Mouse (Mus musculus): ENCODE measurements around the gene Agrp. TPM values are rescaled to one million over a fixed set of nuclear protein-coding genes. Genes with fewer than 3 reads are reported as not detected.
"Not testable (repeated sequence)": the region's sequence is repeated elsewhere in the genome, so short reads cannot be mapped to it uniquely, and the experiment has no call there.

Agrp gene
- polyA plus RNA-seq, 1 experiment from 2014 or later: 1.5 TPM

- not testable (repeated sequence) for H3K9me3 ChIP-seq; H3K27me3 ChIP-seq; H3K36me3 ChIP-seq; H3K27ac ChIP-seq; ATAC-seq (ENCODE audit: insufficient number of reproducible peaks, insufficient read depth, low FRiP score, low TSS enrichment)
- Histone ChIP-seq H3K4me3 (peak overlapping the region; percentile 93), H3K4me1 (peaks cover 20% of the 10 kb centered on the region), H3K9ac (peak overlapping the region; percentile 84), H3K4me2 (replicated peaks) (peak overlapping the region; percentile 83)
- 82% methylated on average over 9 of the region's 9 CpGs for WGBS
Measured at GRCm38 (mm10) chr8:105564573-105565229, 72.5 kb downstream of the Agrp start.

GRCm38 (mm10) chr8:105563871-105564270 is 73.3 kb downstream of the Agrp start:
- Histone ChIP-seq H3K9ac (no peak overlapping the region), H3K4me1 (peaks cover 20% of the 10 kb centered on the region), H3K4me2 (replicated peaks) (no peak overlapping the region), H3K27ac (no peak overlapping the region), H3K9me3 (no peaks in the 10 kb centered on the region), H3K27me3 (peaks cover 6% of the 10 kb centered on the region; the same call in 1 of the 2 replicates), H3K4me3 (no peak overlapping the region), H3K36me3 (no peaks in the 10 kb centered on the region; the same call in 1 of the 2 replicates)
- no peak for ATAC-seq (ENCODE audit: insufficient number of reproducible peaks, insufficient read depth, low FRiP score, low TSS enrichment)
- WGBS: 83% methylated on average over 1 of the region's 1 CpGs

GRCm38 (mm10) chr8:105562863-105563262 is 74.3 kb downstream of the Agrp start:
- Histone ChIP-seq H3K27ac (no peak overlapping the region), H3K9me3 (no peaks in the 10 kb centered on the region)

GRCm38 (mm10) chr8:105555230-105555629 is 82.0 kb downstream of the Agrp start:
- no peaks in the 10 kb centered on the region for H3K27me3 ChIP-seq
- H3K27ac ChIP-seq: no peak overlapping the region
- no peaks in the 10 kb centered on the region for H3K4me1 ChIP-seq
- no peaks in the 10 kb centered on the region; the same call in 1 of the 2 replicates for H3K36me3 ChIP-seq
- no peak overlapping the region for H3K4me3 ChIP-seq
- no peak for ATAC-seq (ENCODE audit: insufficient number of reproducible peaks, insufficient read depth, low FRiP score, low TSS enrichment)
- no peaks in the 10 kb centered on the region for H3K9me3 ChIP-seq
- 73% methylated on average over 3 of the region's 3 CpGs for WGBS
- no peak overlapping the region for H3K9ac ChIP-seq
- H3K4me2 ChIP-seq (replicated peaks): no peak overlapping the region

More at GRCm38 (mm10) chr8:105562863-105563262, 74.3 kb downstream of the Agrp start:
- no peaks in the 10 kb centered on the region; the same call in 1 of the 2 replicates for H3K36me3 ChIP-seq
- peaks cover 20% of the 10 kb centered on the region for H3K4me1 ChIP-seq
- ATAC-seq (ENCODE audit: insufficient number of reproducible peaks, insufficient read depth, low FRiP score, low TSS enrichment): no peak
- 87% methylated on average over 3 of the region's 3 CpGs for WGBS
- no peak overlapping the region for H3K9ac ChIP-seq
- H3K27me3 ChIP-seq: peaks cover 6% of the 10 kb centered on the region; the same call in 1 of the 2 replicates
- H3K4me2 ChIP-seq (replicated peaks): no peak overlapping the region
- H3K4me3 ChIP-seq: no peak overlapping the region

GRCm38 (mm10) chr8:105554087-105554486 is 83.1 kb downstream of the Agrp start:
- no peaks in the 10 kb centered on the region for H3K27me3 ChIP-seq

GRCm38 (mm10) chr8:105552824-105553223 is 84.4 kb downstream of the Agrp start:
- no peaks in the 10 kb centered on the region for H3K4me1 ChIP-seq
- H3K9me3 ChIP-seq: no peaks in the 10 kb centered on the region
- H3K36me3 ChIP-seq: no peaks in the 10 kb centered on the region
- H3K9ac ChIP-seq: no peak overlapping the region
- 81% methylated on average over 1 of the region's 1 CpGs for WGBS
- no peak for ATAC-seq (ENCODE audit: insufficient number of reproducible peaks, insufficient read depth, low FRiP score, low TSS enrichment)
- no peak overlapping the region for H3K4me3 ChIP-seq
- no peaks in the 10 kb centered on the region for H3K27me3 ChIP-seq
- H3K27ac ChIP-seq: no peak overlapping the region
- H3K4me2 ChIP-seq (replicated peaks): no peak overlapping the region

More at GRCm38 (mm10) chr8:105554087-105554486, 83.1 kb downstream of the Agrp start:
- Histone ChIP-seq H3K36me3 (no peaks in the 10 kb centered on the region), H3K9me3 (no peaks in the 10 kb centered on the region), H3K27ac (no peak overlapping the region), H3K4me3 (no peak overlapping the region), H3K4me2 (replicated peaks) (no peak overlapping the region), H3K4me1 (no peaks in the 10 kb centered on the region), H3K9ac (no peak overlapping the region)
- no peak for ATAC-seq (ENCODE audit: insufficient number of reproducible peaks, insufficient read depth, low FRiP score, low TSS enrichment)

GRCm38 (mm10) chr8:105552032-105552431 is 85.2 kb downstream of the Agrp start:
- no peak overlapping the region for H3K4me3 ChIP-seq
- H3K36me3 ChIP-seq: no peaks in the 10 kb centered on the region
- H3K9me3 ChIP-seq: no peaks in the 10 kb centered on the region
- no peak for ATAC-seq (ENCODE audit: insufficient number of reproducible peaks, insufficient read depth, low FRiP score, low TSS enrichment)
- H3K27me3 ChIP-seq: no peaks in the 10 kb centered on the region
- no peak overlapping the region for H3K4me2 ChIP-seq (replicated peaks)
- WGBS: 89% methylated on average over 2 of the region's 2 CpGs
- H3K27ac ChIP-seq: no peak overlapping the region
- H3K9ac ChIP-seq: no peak overlapping the region
- 0 out of 2 replicates have a peak, but pooled peaks cover 4% of the 10 kb centered on the region for H3K4me1 ChIP-seq

GRCm38 (mm10) chr8:105550083-105550482 is 87.1 kb downstream of the Agrp start:
- Histone ChIP-seq H3K9me3 (no peaks in the 10 kb centered on the region), H3K4me1 (0 out of 2 replicates have a peak, but pooled peaks cover 9% of the 10 kb centered on the region), H3K4me3 (no peak overlapping the region), H3K9ac (no peak overlapping the region), H3K4me2 (replicated peaks) (no peak overlapping the region), H3K36me3 (no peaks in the 10 kb centered on the region), H3K27ac (no peak overlapping the region), H3K27me3 (no peaks in the 10 kb centered on the region)
- no peak for ATAC-seq (ENCODE audit: insufficient number of reproducible peaks, insufficient read depth, low FRiP score, low TSS enrichment)
- 72% methylated on average over 2 of the region's 2 CpGs for WGBS

GRCm38 (mm10) chr8:105549506-105549905 is 87.7 kb downstream of the Agrp start:
- no peak overlapping the region for H3K27ac ChIP-seq
- H3K9me3 ChIP-seq: no peaks in the 10 kb centered on the region
- H3K9ac ChIP-seq: no peak overlapping the region
- H3K4me2 ChIP-seq (replicated peaks): no peak overlapping the region
- H3K27me3 ChIP-seq: no peaks in the 10 kb centered on the region
- H3K4me3 ChIP-seq: no peak overlapping the region
- no peaks in the 10 kb centered on the region for H3K36me3 ChIP-seq
- H3K4me1 ChIP-seq: peaks cover 13% of the 10 kb centered on the region; the same call in 1 of the 2 replicates
- WGBS: 81% methylated on average over 1 of the region's 1 CpGs
- ATAC-seq (ENCODE audit: insufficient number of reproducible peaks, insufficient read depth, low FRiP score, low TSS enrichment): no peak

- no peak for ATAC-seq (ENCODE audit: insufficient number of reproducible peaks, insufficient read depth, low FRiP score, low TSS enrichment)
- Histone ChIP-seq H3K27ac (no peak overlapping the region), H3K4me3 (no peak overlapping the region), H3K9ac (no peak overlapping the region), H3K36me3 (no peaks in the 10 kb centered on the region), H3K4me2 (replicated peaks) (no peak overlapping the region), H3K27me3 (no peaks in the 10 kb centered on the region), H3K9me3 (no peaks in the 10 kb centered on the region), H3K4me1 (peaks cover 18% of the 10 kb centered on the region; the same call in 1 of the 2 replicates)
- 63% methylated on average over 6 of the region's 6 CpGs for WGBS
Measured at GRCm38 (mm10) chr8:105546384-105547350, 90.5 kb downstream of the Agrp start.

- ATAC-seq (ENCODE audit: insufficient number of reproducible peaks, insufficient read depth, low FRiP score, low TSS enrichment): no peak
- Histone ChIP-seq H3K27ac (no peak overlapping the region), H3K4me2 (replicated peaks) (no peak overlapping the region), H3K36me3 (peaks cover 3% of the 10 kb centered on the region; the same call in 1 of the 2 replicates), H3K9me3 (no peaks in the 10 kb centered on the region), H3K4me3 (no peak overlapping the region), H3K4me1 (peaks cover 18% of the 10 kb centered on the region; the same call in 1 of the 2 replicates), H3K27me3 (no peaks in the 10 kb centered on the region), H3K9ac (no peak overlapping the region)
- 69% methylated on average over 3 of the region's 3 CpGs for WGBS
Measured at GRCm38 (mm10) chr8:105545249-105545648, 91.9 kb downstream of the Agrp start.

All from embryonic facial prominence, embryonic 12.5 days (tissue).